Mouse (Mus musculus) gastrocnemius, postnatal 14 days (tissue): Measurements from ENCODE around the gene Osbpl8. TPM values are rescaled to one million over a fixed set of nuclear protein-coding genes. Genes with fewer than 3 reads are reported as not detected.
"Not testable (repeated sequence)": the region's sequence is repeated elsewhere in the genome, so short reads cannot be mapped to it uniquely, and the experiment has no call there.

ENCODE experiments used
- DNase-seq: peaks from one replicate; pipeline ENCODE4 v3.0.0; 2021; ENCODE audit warnings: mixed read lengths
- intact Hi-C: fragments of 180-260 bp; cut with DNase I; formaldehyde crosslinking; loops from one replicate; pipeline ENCODE4 v1.15.1; 2025; ENCODE audit warnings: low total_unique reads
- long read RNA-seq, 2 experiments: library from polyadenylated mRNA; stranded (forward); transcript quantifications; one replicate each; pipeline ENCODE4 v2.0.0; 2021
- total RNA-seq, 2 experiments: library from RNA; stranded (reverse); gene quantifications; 2 replicates each; pipeline ENCODE4 v1.2.3; 2021

Osbpl8 gene
- 10 to 100 TPM; 14.4 to 14.8 TPM for total RNA-seq
- long read RNA-seq, experiment 1, partial matches to known transcripts = 0 of 4 reads
- long read RNA-seq, experiment 1, other reads (novel, unspliced or antisense) = 0 of 4 reads
- long read RNA-seq, experiment 2, full-length matches to known transcripts = 12 of 12 reads
- long read RNA-seq, experiment 2, partial matches to known transcripts = 0 of 12 reads
- long read RNA-seq, experiment 2, other reads (novel, unspliced or antisense) = 0 of 12 reads

- intact Hi-C loops = loop anchor here (5.0 kb wide), 1 partner anchor 52 kb away; no protein-coding TSS in a partner anchor
- DNase-seq = peak; percentile 99
These were observed at the start of gene Osbpl8 for GRCm38 (mm10) chr10:111164304-111165218. TSS of gene Osbpl8 (plus strand) at chr10:111164752.

- intact Hi-C loops = no loop called here
- no peak for DNase-seq
These were observed 47.2 kb upstream of the Osbpl8 start for GRCm38 (mm10) chr10:111117198-111117845.

- DNase-seq = no peak
- intact Hi-C loops = no loop called here
These were observed 46.3 kb upstream of the Osbpl8 start for GRCm38 (mm10) chr10:111118292-111118691.

GRCm38 (mm10) chr10:111118991-111119650 is 45.4 kb upstream of the Osbpl8 start:
- intact Hi-C loops = no loop called here
- no peak for DNase-seq

GRCm38 (mm10) chr10:111119756-111120155 is 44.8 kb upstream of the Osbpl8 start:
- no peak for DNase-seq
- intact Hi-C loops = no loop called here

- intact Hi-C loops = no loop called here
- no peak for DNase-seq
These were observed 41.6 kb upstream of the Osbpl8 start for GRCm38 (mm10) chr10:111122864-111123398.

- no peak for DNase-seq
- intact Hi-C loops = no loop called here
These were observed 40.4 kb upstream of the Osbpl8 start for GRCm38 (mm10) chr10:111124175-111124574.

GRCm38 (mm10) chr10:111124767-111125315 is 39.7 kb upstream of the Osbpl8 start:
- no peak for DNase-seq
- intact Hi-C loops = no loop called here

- DNase-seq = no peak
- intact Hi-C loops = no loop called here
These were observed 37.2 kb upstream of the Osbpl8 start for GRCm38 (mm10) chr10:111127388-111127787.

GRCm38 (mm10) chr10:111128493-111128892 is 36.1 kb upstream of the Osbpl8 start:
- intact Hi-C loops = no loop called here
- DNase-seq = no peak

GRCm38 (mm10) chr10:111129867-111130620 is 34.5 kb upstream of the Osbpl8 start:
- intact Hi-C loops = no loop called here
- no peak for DNase-seq

GRCm38 (mm10) chr10:111130872-111131271 is 33.7 kb upstream of the Osbpl8 start:
- no peak for DNase-seq
- intact Hi-C loops = no loop called here

- DNase-seq = no peak
- intact Hi-C loops = no loop called here
These were observed 31.3 kb upstream of the Osbpl8 start for GRCm38 (mm10) chr10:111133271-111133670.

- DNase-seq = no peak
These were observed 30.6 kb upstream of the Osbpl8 start for GRCm38 (mm10) chr10:111133936-111134335.

GRCm38 (mm10) chr10:111134412-111134957 is 30.1 kb upstream of the Osbpl8 start:
- DNase-seq = no peak
- intact Hi-C loops = no loop called here

More at GRCm38 (mm10) chr10:111133936-111134335, 30.6 kb upstream of the Osbpl8 start:
- intact Hi-C loops = no loop called here

GRCm38 (mm10) chr10:111136306-111136705 is 28.2 kb upstream of the Osbpl8 start:
- intact Hi-C loops, DNase-seq: not testable (repeated sequence)

- no peak for DNase-seq
- intact Hi-C loops = no loop called here
These were observed 26.6 kb upstream of the Osbpl8 start for GRCm38 (mm10) chr10:111137905-111138304.

- DNase-seq = no peak
- intact Hi-C loops = no loop called here
These were observed 25.4 kb upstream of the Osbpl8 start for GRCm38 (mm10) chr10:111139170-111139569.
